Mouse (Mus musculus) intestine, postnatal 0 days (tissue): ENCODE measurements at regions not wholly inside any gene's neighbourhood (a gene's known extent, or its start where the extent isn't known, plus 50 kb on each side); places are given as distances from the start of the nearest gene placed in this dataset.

ENCODE experiments used
- ATAC-seq: fragments of 200-750 bp; cut with Nextera tagmentation; 2 replicates; pipeline ENCODE4 v1.8.0; 2017; ENCODE audit warnings: mild to moderate bottlenecking, moderate TSS enrichment, moderate library complexity
- H3K27ac ChIP-seq: fragments of 300-500 bp; sonication (generic); 2 replicates; pipeline ENCODE4 v1.5.1; 2014; ENCODE audit warnings: mild to moderate bottlenecking, low read depth, low read length, moderate library complexity
- H3K27me3 ChIP-seq: fragments of 300-500 bp; sonication (generic); replicated peaks from 2 replicates; pipeline ENCODE4 v1.6.1; 2014; ENCODE audit warnings: low read length, mixed read lengths; ENCODE audit not compliant: control insufficient read depth, insufficient read depth
- H3K36me3 ChIP-seq: fragments of 300-500 bp; sonication (generic); 2 replicates; pipeline ENCODE4 v1.6.1; 2014; ENCODE audit warnings: mild to moderate bottlenecking, moderate library complexity; ENCODE audit not compliant: control insufficient read depth, insufficient read depth
- H3K4me1 ChIP-seq: fragments of 300-500 bp; sonication (generic); replicated peaks from 2 replicates; pipeline ENCODE4 v1.6.1; 2014; ENCODE audit warnings: antibody characterized with exemption, low read length, mixed read lengths; ENCODE audit not compliant: control insufficient read depth, insufficient read depth
- H3K4me2 ChIP-seq: fragments of 300-500 bp; sonication (generic); replicated peaks from 2 replicates; pipeline ENCODE4 v1.6.1; 2014; ENCODE audit warnings: low read depth, mild to moderate bottlenecking, moderate library complexity
- H3K4me3 ChIP-seq: fragments of 300-500 bp; sonication (generic); 2 replicates; pipeline ENCODE4 v1.5.1; 2014; ENCODE audit warnings: low read depth, low read length
- H3K9ac ChIP-seq: fragments of 300-500 bp; sonication (generic); 2 replicates; pipeline ENCODE4 v1.6.1; 2014; ENCODE audit warnings: mild to moderate bottlenecking, low read depth, low read length
- H3K9me3 ChIP-seq: fragments of 300-500 bp; sonication (generic); 2 replicates; pipeline ENCODE4 v1.6.1; 2016; ENCODE audit warnings: mixed run types; ENCODE audit not compliant: control insufficient read depth
- CTCF ChIP-seq: sonication (generic); IDR thresholded peaks from 2 replicates; pipeline ENCODE4 v1.5.1; 2016; ENCODE audit warnings: low read depth, mild to moderate bottlenecking, control low read depth, antibody characterized with exemption, moderate library complexity
- WGBS: fragments of 180-500 bp; shearing (Covaris S2); extraction: QIAGEN DNeasy Blood & Tissue Kit; methylation state at CpG from one replicate; pipeline ENCODE4 v1.1.7; 2014; 5-methylcytosine and 5-hydroxymethylcytosine counted together

GRCm38 (mm10) chr2:178745296-178746015, 315.1 kb downstream of the Cdh26 start:
- H3K9me3 ChIP-seq = no peaks in the 10 kb centered on the region

DNA sequence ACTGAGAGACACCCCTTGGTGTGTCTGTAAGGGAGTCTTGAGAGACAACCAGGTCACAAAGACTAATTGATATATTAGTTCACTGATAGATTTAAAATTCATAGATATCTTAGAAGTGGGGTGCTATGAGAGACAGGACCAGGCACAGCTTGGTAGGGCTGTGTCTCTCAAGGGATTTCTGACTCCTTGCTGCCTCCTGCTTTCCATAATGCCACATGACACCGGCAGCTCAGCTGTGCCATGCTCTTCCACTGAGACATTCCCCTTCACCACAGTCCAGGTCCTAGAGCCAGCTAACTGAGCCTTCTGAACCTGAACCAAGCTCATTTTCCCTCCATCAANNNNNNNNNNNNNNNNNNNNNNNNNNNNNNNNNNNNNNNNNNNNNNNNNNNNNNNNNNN, 320.9 kb downstream of the Cdh26 start:
- H3K27me3 ChIP-seq = no peaks in the 10 kb centered on the region
- WGBS = 68% methylated on average over 1 of the region's 1 CpGs
- no peak overlapping the region for H3K9ac ChIP-seq
- TF ChIP-seq CTCF = peak; percentile 54
- H3K27ac ChIP-seq = no peak overlapping the region
- H3K4me2 ChIP-seq = no peak overlapping the region
- ATAC-seq = no peak
- H3K4me3 ChIP-seq = no peak overlapping the region
- H3K36me3 ChIP-seq = no peaks in the 10 kb centered on the region
- H3K9me3 ChIP-seq = no peaks in the 10 kb centered on the region
- no peaks in the 10 kb centered on the region for H3K4me1 ChIP-seq

More at GRCm38 (mm10) chr2:178745296-178746015, 315.1 kb downstream of the Cdh26 start:
- ATAC-seq = no peak
- H3K4me3 ChIP-seq = no peak overlapping the region
- WGBS = 71% methylated on average over 14 of the region's 14 CpGs
- TF ChIP-seq CTCF = no peak
- H3K27me3 ChIP-seq = no peaks in the 10 kb centered on the region
- H3K4me1 ChIP-seq = no peaks in the 10 kb centered on the region
- no peak overlapping the region for H3K27ac ChIP-seq
- H3K9ac ChIP-seq = no peak overlapping the region
- H3K4me2 ChIP-seq = no peak overlapping the region
- no peaks in the 10 kb centered on the region for H3K36me3 ChIP-seq

DNA sequence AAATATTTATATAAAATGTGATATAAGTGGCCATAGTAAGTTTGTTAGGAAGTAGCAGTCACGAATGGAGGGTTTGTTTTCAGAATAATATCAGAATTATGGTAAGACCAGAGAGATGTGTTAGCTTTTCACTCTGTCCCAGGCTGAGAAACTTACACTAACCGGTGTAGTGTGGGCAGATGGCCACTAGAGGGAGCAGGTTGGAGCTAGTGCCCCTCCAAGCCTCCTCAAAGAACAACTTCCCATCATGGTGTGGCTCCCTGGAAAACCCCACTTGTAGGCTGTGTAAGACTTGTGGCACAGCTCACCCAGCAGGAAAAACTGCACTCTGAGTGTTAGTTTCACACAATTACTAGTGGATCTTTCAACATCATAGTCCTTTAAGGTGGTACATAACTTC, 328.0 kb downstream of the Cdh26 start:
- no peaks in the 10 kb centered on the region for H3K36me3 ChIP-seq
- no peaks in the 10 kb centered on the region for H3K27me3 ChIP-seq
- no peaks in the 10 kb centered on the region for H3K4me1 ChIP-seq
- no peak overlapping the region for H3K9ac ChIP-seq
- H3K4me3 ChIP-seq = no peak overlapping the region
- H3K4me2 ChIP-seq = no peak overlapping the region
- peak; percentile 85 for TF ChIP-seq CTCF
- no peak for ATAC-seq
- H3K9me3 ChIP-seq = no peaks in the 10 kb centered on the region
- H3K27ac ChIP-seq = no peak overlapping the region
- WGBS = 4% methylated on average over 2 of the region's 2 CpGs

DNA sequence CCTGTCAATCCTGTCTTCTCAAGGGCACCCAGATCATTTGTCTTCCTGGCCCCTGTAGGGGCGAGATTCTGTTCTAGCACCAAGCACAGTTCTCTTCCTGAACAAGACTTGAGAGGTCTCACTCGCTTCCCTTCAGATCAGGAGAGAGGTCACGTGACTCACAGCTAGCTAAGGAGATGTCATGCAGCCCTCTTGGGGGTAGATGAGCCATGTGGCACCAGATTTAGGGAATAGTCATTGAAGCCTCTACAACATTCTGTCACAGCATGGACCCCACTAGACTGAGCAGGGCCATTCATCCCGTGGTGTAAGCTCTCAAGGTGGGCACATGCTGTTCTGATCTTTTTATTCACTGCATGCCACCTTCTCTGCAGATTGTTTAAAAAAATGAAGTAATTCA, 338.2 kb downstream of the Cdh26 start:
- Histone ChIP-seq H3K4me3 (no peak overlapping the region), H3K27me3 (no peaks in the 10 kb centered on the region), H3K4me1 (no peaks in the 10 kb centered on the region), H3K27ac (no peak overlapping the region), H3K4me2 (no peak overlapping the region), H3K9me3 (no peaks in the 10 kb centered on the region), H3K36me3 (no peaks in the 10 kb centered on the region), H3K9ac (no peak overlapping the region)
- no peak for ATAC-seq
- TF ChIP-seq CTCF = no peak
- WGBS = 57% methylated on average over 4 of the region's 4 CpGs

GRCm38 (mm10) chr2:178769001-178769400, 338.7 kb downstream of the Cdh26 start:
- no peak overlapping the region for H3K4me3 ChIP-seq
- 75% methylated on average over 4 of the region's 4 CpGs for WGBS
- no peaks in the 10 kb centered on the region for H3K4me1 ChIP-seq
- no peak for ATAC-seq
- H3K36me3 ChIP-seq = no peaks in the 10 kb centered on the region
- no peaks in the 10 kb centered on the region for H3K9me3 ChIP-seq
- TF ChIP-seq CTCF = no peak
- H3K9ac ChIP-seq = no peak overlapping the region
- no peak overlapping the region for H3K4me2 ChIP-seq
- no peak overlapping the region for H3K27ac ChIP-seq
- no peaks in the 10 kb centered on the region for H3K27me3 ChIP-seq

DNA sequence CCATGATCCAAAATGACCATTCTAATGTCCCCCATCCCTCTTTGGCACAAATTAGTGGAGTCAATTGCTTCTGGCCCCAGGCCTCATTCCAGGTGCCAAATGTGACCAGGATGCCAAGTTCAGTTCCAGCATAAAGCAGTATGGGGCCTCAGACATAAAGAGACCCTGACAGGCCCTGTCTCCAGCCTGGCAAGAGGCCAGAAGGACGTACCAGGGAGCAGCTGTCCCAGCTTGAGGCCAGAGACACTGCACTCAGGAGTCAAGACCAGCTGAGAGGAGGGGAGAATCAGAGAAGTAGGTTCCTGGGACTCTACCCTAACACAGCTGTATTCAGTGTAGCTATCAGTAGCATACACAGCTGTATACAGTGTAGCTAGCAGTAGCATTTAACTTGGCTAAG, 341.1 kb downstream of the Cdh26 start:
- no peak overlapping the region for H3K27ac ChIP-seq
- TF ChIP-seq CTCF = no peak
- WGBS = 57% methylated on average over 1 of the region's 1 CpGs

GRCm38 (mm10) chr2:178771881-178772280, 341.6 kb downstream of the Cdh26 start:
- no peak for ATAC-seq
- Histone ChIP-seq H3K4me1 (no peaks in the 10 kb centered on the region), H3K4me3 (no peak overlapping the region), H3K4me2 (no peak overlapping the region), H3K36me3 (no peaks in the 10 kb centered on the region), H3K9me3 (no peaks in the 10 kb centered on the region), H3K27me3 (no peaks in the 10 kb centered on the region), H3K9ac (no peak overlapping the region), H3K27ac (no peak overlapping the region)
- 80% methylated on average over 3 of the region's 3 CpGs for whole genome bisulfite sequencing
- no peak for TF ChIP-seq CTCF

More for the DNA sequence above, 341.1 kb downstream of the Cdh26 start:
- Histone ChIP-seq H3K27me3 (no peaks in the 10 kb centered on the region), H3K4me1 (no peaks in the 10 kb centered on the region), H3K4me2 (no peak overlapping the region), H3K36me3 (no peaks in the 10 kb centered on the region), H3K9ac (no peak overlapping the region), H3K4me3 (no peak overlapping the region), H3K9me3 (no peaks in the 10 kb centered on the region)
- ATAC-seq = no peak
